Mouse (Mus musculus) liver, postnatal 0 days (tissue): ENCODE measurements at regions not wholly inside any gene's neighbourhood (a gene's known extent, or its start where the extent isn't known, plus 50 kb on each side); places are given as distances from the start of the nearest gene placed in this dataset.

Experiments used
- ATAC-seq: fragments of 200-750 bp; cut with Nextera tagmentation; 2 replicates; pipeline ENCODE4 v1.8.0; 2017; ENCODE audit warnings: mild to moderate bottlenecking, moderate library complexity
- DNase-seq: peaks from one replicate; pipeline ENCODE4 v3.0.0-alpha.2; 2016
- H3K27ac ChIP-seq: fragments of 300-500 bp; sonication (generic); 2 replicates; pipeline ENCODE4 v1.5.1; 2014; ENCODE audit warnings: antibody characterized with exemption, moderate library complexity, mild to moderate bottlenecking, low read depth
- H3K27me3 ChIP-seq: fragments of 300-500 bp; sonication (generic); 2 replicates; pipeline ENCODE4 v1.6.1; 2014; ENCODE audit warnings: low read length, control low read depth, mixed read lengths; ENCODE audit not compliant: insufficient read depth
- H3K36me3 ChIP-seq: fragments of 300-500 bp; sonication (generic); replicated peaks from 2 replicates; pipeline ENCODE4 v1.6.1; 2014; ENCODE audit warnings: mild to moderate bottlenecking, control low read depth, low read length, moderate library complexity, mixed read lengths; ENCODE audit not compliant: insufficient read depth
- H3K4me1 ChIP-seq: fragments of 300-500 bp; sonication (generic); 2 replicates; pipeline ENCODE4 v1.6.1; 2014; ENCODE audit warnings: antibody characterized with exemption, mild to moderate bottlenecking, control low read depth; ENCODE audit not compliant: insufficient read depth
- H3K4me2 ChIP-seq: fragments of 300-500 bp; sonication (generic); 2 replicates; pipeline ENCODE4 v1.6.1; 2014; ENCODE audit warnings: low read depth, mild to moderate bottlenecking, low read length, moderate library complexity, mixed read lengths
- H3K4me3 ChIP-seq: fragments of 300-500 bp; sonication (generic); 2 replicates; pipeline ENCODE4 v1.5.1; 2014; ENCODE audit warnings: low read depth, low read length
- H3K9ac ChIP-seq: fragments of 300-500 bp; sonication (generic); replicated peaks from 2 replicates; pipeline ENCODE4 v1.6.1; 2014; ENCODE audit warnings: mild to moderate bottlenecking, moderate library complexity
- H3K9me3 ChIP-seq: fragments of 300-500 bp; sonication (generic); 2 replicates; pipeline ENCODE4 v1.6.1; 2016; ENCODE audit warnings: mild to moderate bottlenecking, control low read depth, low read length, mixed read lengths
- CTCF ChIP-seq: sonication (generic); IDR thresholded peaks from 2 replicates; pipeline ENCODE4 v1.5.1; 2016; ENCODE audit warnings: antibody characterized with exemption, low read depth
- EP300 ChIP-seq: IDR thresholded peaks from 2 replicates; pipeline ENCODE4 v1.6.1; 2016; ENCODE audit warnings: antibody characterized with exemption, low read depth, mild to moderate bottlenecking
- WGBS: fragments of 180-500 bp; shearing (Covaris S2); extraction: QIAGEN DNeasy Blood & Tissue Kit; methylation state at CpG from one replicate; pipeline ENCODE4 v1.1.7; 2014; ENCODE audit not compliant: insufficient replicate concordance; 5-methylcytosine and 5-hydroxymethylcytosine counted together

DNA sequence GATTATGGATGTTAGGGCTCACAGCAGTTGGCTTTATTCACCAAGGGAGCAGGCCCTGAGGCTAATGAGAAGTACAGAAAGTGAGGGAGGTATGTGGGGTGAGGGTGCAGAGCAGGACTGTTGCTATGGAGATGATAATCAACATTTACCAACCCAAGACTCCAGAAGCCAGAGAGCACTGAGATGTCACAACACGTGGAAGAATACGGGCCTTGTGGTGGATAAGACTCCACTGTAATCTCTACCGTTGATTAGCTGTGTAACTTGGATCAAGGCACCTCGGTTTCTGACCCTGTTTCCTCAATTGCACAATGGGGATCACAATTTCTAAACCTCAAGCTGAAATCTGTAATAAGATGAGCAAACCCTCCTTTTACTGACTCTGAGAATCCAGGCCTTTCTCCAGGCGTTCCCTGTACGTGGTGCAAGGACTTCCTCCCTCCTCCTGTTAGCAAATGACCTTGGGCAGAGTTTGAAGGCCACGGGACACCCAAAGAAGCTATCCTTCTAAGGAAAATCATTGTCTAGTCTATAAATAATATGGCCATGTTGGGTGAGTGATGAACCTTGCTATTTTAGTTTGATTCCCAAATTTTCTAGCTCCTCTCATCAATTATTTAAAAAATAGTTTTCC is 239.8 kb downstream of the Opa1 start:
- WGBS = 45% methylated on average over 7 of the region's 7 CpGs
- Histone ChIP-seq H3K4me3 (no peak overlapping the region), H3K27me3 (0 out of 2 replicates have a peak, but pooled peaks cover 6% of the 10 kb centered on the region), H3K9ac (no peak overlapping the region), H3K9me3 (no peaks in the 10 kb centered on the region), H3K27ac (no peak overlapping the region), H3K4me2 (no peak overlapping the region), H3K4me1 (0 out of 2 replicates have a peak, but pooled peaks cover 2% of the 10 kb centered on the region), H3K36me3 (no peaks in the 10 kb centered on the region)
- DNase-seq = no peak
- no peak for ATAC-seq
- TF ChIP-seq EP300 (no peak), CTCF (no peak)

DNA sequence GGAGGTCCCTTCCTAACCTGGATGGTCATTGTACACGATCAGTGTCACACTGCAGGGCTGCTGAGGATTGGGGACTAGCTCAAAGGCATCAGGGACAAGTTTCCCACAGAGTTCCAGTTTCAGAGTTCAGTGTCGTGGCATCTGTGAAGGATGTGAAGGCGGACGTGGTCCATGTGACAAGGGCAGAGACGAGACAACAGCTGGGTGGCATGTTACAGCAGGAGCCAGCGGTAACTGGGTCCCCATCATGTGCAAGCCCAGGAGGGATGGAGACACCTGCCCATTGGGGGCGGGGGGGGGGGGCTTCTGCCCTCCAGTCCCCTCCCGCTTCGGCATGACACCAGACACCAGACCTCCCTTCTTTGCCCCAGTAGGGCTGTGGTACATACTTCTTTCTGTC is 241.6 kb downstream of the Opa1 start:
- H3K27ac ChIP-seq = no peak overlapping the region

DNA sequence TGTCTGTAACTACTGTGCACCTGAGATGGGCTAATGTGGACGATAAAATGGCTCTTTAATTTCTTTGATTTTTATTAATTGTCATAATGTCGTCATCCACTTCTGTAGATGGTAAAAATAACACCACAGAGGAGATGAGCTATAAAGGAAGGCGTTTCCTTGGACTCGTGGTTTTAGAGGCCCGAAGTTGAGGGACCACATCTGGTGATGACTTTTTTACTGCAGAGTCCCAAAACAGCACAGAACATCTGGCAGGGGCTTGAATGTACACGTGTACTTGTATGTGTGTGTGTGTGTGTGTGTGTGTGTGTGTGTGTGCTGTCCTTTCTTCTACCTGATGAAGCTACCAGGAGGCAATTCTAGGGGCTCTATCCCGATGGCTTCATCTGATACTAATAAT is 242.1 kb upstream of the Hes1 start:
- Histone ChIP-seq H3K9me3 (no peaks in the 10 kb centered on the region), H3K9ac (no peak overlapping the region), H3K36me3 (no peaks in the 10 kb centered on the region), H3K4me2 (no peak overlapping the region), H3K4me3 (no peak overlapping the region), H3K27ac (no peak overlapping the region), H3K4me1 (no peaks in the 10 kb centered on the region), H3K27me3 (no peaks in the 10 kb centered on the region)
- 63% methylated on average over 7 of the region's 7 CpGs for WGBS
- DNase-seq = no peak
- ATAC-seq = no peak
- TF ChIP-seq CTCF = no peak
- no peak for TF ChIP-seq EP300

More for the DNA sequence above, 241.6 kb downstream of the Opa1 start:
- H3K9ac ChIP-seq = no peak overlapping the region
- no peak for DNase-seq
- no peak for ATAC-seq
- no peak overlapping the region for H3K4me2 ChIP-seq
- H3K4me1 ChIP-seq = no peaks in the 10 kb centered on the region
- TF ChIP-seq CTCF (no peak), EP300 (no peak)
- H3K27me3 ChIP-seq = no peaks in the 10 kb centered on the region
- no peaks in the 10 kb centered on the region for H3K9me3 ChIP-seq
- 85% methylated on average over 9 of the region's 9 CpGs for WGBS
- H3K4me3 ChIP-seq = no peak overlapping the region
- no peaks in the 10 kb centered on the region for H3K36me3 ChIP-seq

DNA sequence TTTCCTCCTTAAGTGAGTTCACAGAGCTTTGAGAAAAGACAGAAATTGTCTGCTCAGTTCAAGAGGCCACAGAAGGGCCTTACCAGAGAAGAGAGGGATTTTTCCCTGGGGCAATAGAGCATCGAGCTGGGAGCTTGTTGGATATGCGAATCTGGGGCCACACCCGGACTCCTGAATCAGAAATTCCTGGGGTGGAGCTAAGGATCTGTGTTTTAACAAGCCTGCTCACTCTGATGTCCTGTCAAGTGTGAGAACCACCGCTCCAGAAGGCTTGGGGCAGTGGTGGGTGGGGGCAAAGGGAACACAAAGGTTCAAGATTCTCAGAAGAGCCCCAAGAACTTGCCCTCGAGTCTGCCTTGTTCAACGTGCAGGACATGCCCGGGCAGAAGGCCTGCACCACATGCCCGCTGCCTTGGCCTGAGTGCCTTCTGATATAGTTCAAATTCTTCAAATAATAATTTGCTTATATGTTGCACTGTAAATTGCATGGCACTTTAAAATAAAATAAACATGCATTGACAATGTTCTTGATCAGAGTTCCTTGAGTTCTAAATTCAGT is 241.3 kb upstream of the Hes1 start:
- Histone ChIP-seq H3K36me3 (no peaks in the 10 kb centered on the region), H3K4me2 (no peak overlapping the region), H3K4me1 (no peaks in the 10 kb centered on the region), H3K9me3 (no peaks in the 10 kb centered on the region), H3K27me3 (no peaks in the 10 kb centered on the region), H3K4me3 (no peak overlapping the region), H3K27ac (no peak overlapping the region), H3K9ac (no peak overlapping the region)
- WGBS = 76% methylated on average over 8 of the region's 8 CpGs
- DNase-seq (no peak), ATAC-seq (no peak)
- TF ChIP-seq CTCF (no peak), EP300 (no peak)

DNA sequence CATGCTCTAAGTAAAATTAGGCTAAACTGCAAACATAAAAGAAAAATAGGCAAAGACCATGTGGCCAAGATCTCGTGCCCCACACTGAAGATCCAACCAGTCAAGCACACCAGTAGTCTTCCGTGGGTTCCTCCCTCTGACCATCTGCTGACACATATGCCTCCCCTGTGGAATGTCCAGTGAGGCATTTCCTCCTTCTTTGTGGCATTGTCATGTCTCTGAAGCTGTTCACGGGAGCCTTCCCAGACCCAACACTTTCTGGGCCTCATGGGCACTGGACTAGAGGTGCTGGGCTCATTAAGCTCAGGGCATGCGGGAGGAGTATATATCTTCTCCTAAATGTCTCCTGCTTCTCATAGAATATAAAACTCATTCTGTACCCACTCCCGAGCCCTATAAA is 237.3 kb upstream of the Hes1 start:
- Histone ChIP-seq H3K27ac (no peak overlapping the region), H3K4me3 (no peak overlapping the region), H3K9ac (no peak overlapping the region), H3K9me3 (no peaks in the 10 kb centered on the region), H3K4me2 (no peak overlapping the region), H3K27me3 (no peaks in the 10 kb centered on the region), H3K4me1 (no peaks in the 10 kb centered on the region), H3K36me3 (no peaks in the 10 kb centered on the region)
- WGBS = 72% methylated on average over 5 of the region's 5 CpGs
- TF ChIP-seq EP300 (no peak), CTCF (no peak)
- DNase-seq = no peak
- ATAC-seq = no peak

DNA sequence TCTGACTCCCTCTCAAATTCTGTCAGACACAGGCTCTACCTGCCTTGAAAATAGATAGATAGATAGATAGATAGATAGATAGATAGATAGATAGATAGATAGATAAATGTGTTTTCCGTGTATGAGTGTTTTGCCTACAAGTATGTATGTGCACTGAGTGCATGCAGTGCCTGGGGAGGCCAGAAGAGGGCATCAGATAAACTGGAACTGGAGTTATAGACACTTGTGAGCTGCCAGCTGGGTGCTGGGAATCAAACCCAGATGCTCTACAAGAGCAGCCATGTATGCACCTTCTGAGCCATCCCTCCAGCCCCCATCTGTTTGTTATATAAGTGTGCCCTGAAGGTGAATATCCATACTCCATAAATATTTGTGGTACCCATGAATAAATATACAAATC is 236.4 kb upstream of the Hes1 start:
- Histone ChIP-seq H3K36me3 (no peaks in the 10 kb centered on the region), H3K9me3 (no peaks in the 10 kb centered on the region), H3K4me1 (no peaks in the 10 kb centered on the region), H3K9ac (no peak overlapping the region), H3K27ac (no peak overlapping the region), H3K4me2 (no peak overlapping the region), H3K4me3 (no peak overlapping the region), H3K27me3 (no peaks in the 10 kb centered on the region)
- TF ChIP-seq CTCF (no peak), EP300 (no peak)
- 82% methylated on average over 1 of the region's 1 CpGs for WGBS
- no peak for DNase-seq
- ATAC-seq = no peak

DNA sequence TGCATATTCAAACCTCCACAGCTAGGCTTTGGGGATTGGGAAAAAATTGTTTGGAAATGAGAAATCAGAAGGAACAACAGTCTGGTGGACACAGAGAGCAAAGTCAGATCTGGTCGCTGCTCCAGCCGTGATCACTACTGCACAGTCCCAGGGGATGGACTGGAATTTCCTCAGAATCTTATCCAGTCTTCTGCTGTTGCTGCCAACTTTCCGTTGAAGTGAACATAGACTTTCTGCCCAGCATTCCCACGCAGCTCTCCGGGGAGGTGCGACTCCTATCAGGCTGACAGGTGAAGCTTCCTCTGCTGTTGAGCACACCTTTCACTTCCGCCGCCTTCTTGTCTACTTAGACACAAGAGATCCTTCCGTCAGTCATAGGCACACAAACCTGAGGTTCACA is 234.7 kb upstream of the Hes1 start:
- Histone ChIP-seq H3K4me3 (no peak overlapping the region), H3K4me1 (no peaks in the 10 kb centered on the region), H3K9ac (no peak overlapping the region), H3K27ac (no peak overlapping the region), H3K9me3 (no peaks in the 10 kb centered on the region), H3K4me2 (no peak overlapping the region), H3K27me3 (no peaks in the 10 kb centered on the region), H3K36me3 (no peaks in the 10 kb centered on the region)
- no peak for TF ChIP-seq CTCF
- TF ChIP-seq EP300 = no peak
- ATAC-seq (no peak), DNase-seq (no peak)
- WGBS = 88% methylated on average over 9 of the region's 9 CpGs
